Mouse (Mus musculus) CH12.LX (cell line): ENCODE results near the gene Oxa1l.

Source experiments
- E2F4 ChIP-seq: IDR thresholded peaks from 2 replicates; pipeline ENCODE4 v1.6.1; 2011; ENCODE audit warnings: low read depth, low read length, improper control_type of control experiment; ENCODE audit not compliant: insufficient replicate concordance
- EP300 ChIP-seq: IDR thresholded peaks from 2 replicates; pipeline ENCODE4 v1.6.1; 2011; ENCODE audit warnings: low read length, improper control_type of control experiment
- JUND ChIP-seq: conservative IDR thresholded peaks from 2 replicates; pipeline ENCODE4 v1.6.1; 2011; ENCODE audit warnings: low read depth, low read length, improper control_type of control experiment
- POLR2A ChIP-seq: IDR thresholded peaks from 2 replicates; pipeline ENCODE4 v1.6.1; 2011; ENCODE audit warnings: low read depth, mild to moderate bottlenecking, improper control_type of control experiment, low read length
- RCOR1 ChIP-seq: conservative IDR thresholded peaks from 2 replicates; pipeline ENCODE4 v1.6.1; 2012; ENCODE audit warnings: low read depth, mild to moderate bottlenecking, inconsistent platforms, low read length, improper control_type of control experiment
- UBTF ChIP-seq: IDR thresholded peaks from 2 replicates; pipeline ENCODE4 v1.6.1; 2012; ENCODE audit warnings: low read depth, mild to moderate bottlenecking, inconsistent platforms, low read length, improper control_type of control experiment, moderate library complexity
- USF1 ChIP-seq: IDR thresholded peaks from 2 replicates; pipeline ENCODE4 v1.6.1; 2014; ENCODE audit warnings: low read depth, mild to moderate bottlenecking, inconsistent platforms, low read length, improper control_type of control experiment
- USF2 ChIP-seq: conservative IDR thresholded peaks from 2 replicates; pipeline ENCODE4 v1.6.1; 2011; ENCODE audit warnings: low read depth, low read length, improper control_type of control experiment
- ZMIZ1 ChIP-seq: IDR thresholded peaks from 2 replicates; pipeline ENCODE4 v1.6.1; 2012; ENCODE audit warnings: low read depth, mild to moderate bottlenecking, inconsistent platforms, low read length, improper control_type of control experiment

DNA sequence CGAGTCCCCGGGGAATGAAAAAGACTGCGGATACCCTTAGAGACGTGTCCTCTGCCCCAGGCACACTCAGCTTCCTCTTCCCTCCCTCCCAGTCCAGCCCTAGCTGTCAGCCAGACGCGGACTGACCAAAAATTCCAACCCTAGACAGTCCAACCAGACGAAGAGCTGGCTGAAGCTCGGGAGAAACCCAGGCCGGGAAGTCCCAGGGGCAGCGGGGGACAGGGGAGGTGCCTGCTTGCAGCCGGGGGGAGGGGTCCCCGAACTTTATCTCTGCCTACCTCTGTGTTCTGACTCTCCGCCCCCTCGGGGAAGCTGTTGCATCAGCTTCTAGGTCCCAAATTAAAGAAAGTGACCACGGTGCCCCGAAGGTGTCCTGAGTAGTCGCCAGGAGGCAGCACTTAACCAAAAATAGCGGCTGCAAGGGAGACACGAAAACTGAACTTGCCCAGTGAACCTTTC, 57.0 kb downstream of the Oxa1l start, which contains the start of gene Slc7a7:
- TF ChIP-seq RCOR1 (no peak), USF2 (no peak), POLR2A (peak; percentile 49; the same call in 1 of the 2 replicates), UBTF (no peak), ZMIZ1 (no peak), EP300 (no peak), E2F4 (no peak), JUND (no peak), USF1 (no peak)
